Mouse (Mus musculus) hindbrain, postnatal 0 days (tissue): ENCODE measurements around the gene H1f0. TPM values are rescaled to one million over a fixed set of nuclear protein-coding genes. Genes with fewer than 3 reads are reported as not detected.

Experiments
- ATAC-seq: fragments of 200-750 bp; cut with Nextera tagmentation; 2 replicates; pipeline ENCODE4 v1.8.0; 2017; ENCODE audit warnings: mild to moderate bottlenecking, moderate TSS enrichment, moderate library complexity
- DNase-seq: peaks from one replicate; pipeline ENCODE4 v3.0.0-alpha.2; 2015; ENCODE audit warnings: low spot score
- H3K27ac ChIP-seq: fragments of 300-500 bp; sonication (generic); 2 replicates; pipeline ENCODE4 v1.5.1; 2014; ENCODE audit warnings: mild to moderate bottlenecking
- H3K27me3 ChIP-seq: fragments of 300-500 bp; sonication (generic); 2 replicates; pipeline ENCODE4 v1.6.1; 2014; ENCODE audit warnings: low read length, mixed read lengths; ENCODE audit not compliant: insufficient read depth
- H3K36me3 ChIP-seq: fragments of 300-500 bp; sonication (generic); 2 replicates; pipeline ENCODE4 v1.6.1; 2014; ENCODE audit warnings: low read length, mixed read lengths; ENCODE audit not compliant: insufficient read depth
- H3K4me1 ChIP-seq: fragments of 300-500 bp; sonication (generic); 2 replicates; pipeline ENCODE4 v1.6.1; 2014; ENCODE audit warnings: antibody characterized with exemption, low read length, mixed read lengths; ENCODE audit not compliant: insufficient read depth
- H3K4me2 ChIP-seq: fragments of 300-500 bp; sonication (generic); 2 replicates; pipeline ENCODE4 v1.6.1; 2014; ENCODE audit warnings: low read depth, mild to moderate bottlenecking, low read length, moderate library complexity, mixed read lengths
- H3K4me3 ChIP-seq: fragments of 300-500 bp; sonication (generic); 2 replicates; pipeline ENCODE4 v1.5.1; 2014; ENCODE audit warnings: low read length
- H3K9ac ChIP-seq: fragments of 300-500 bp; sonication (generic); replicated peaks from 2 replicates; pipeline ENCODE4 v1.6.1; 2014; ENCODE audit warnings: mild to moderate bottlenecking, low read length, moderate library complexity, mixed read lengths
- H3K9me3 ChIP-seq: fragments of 300-500 bp; sonication (generic); 2 replicates; pipeline ENCODE4 v1.6.1; 2016; ENCODE audit warnings: low read length, mixed read lengths
- CTCF ChIP-seq: IDR thresholded peaks from 2 replicates; pipeline ENCODE4 v1.5.1; 2016; ENCODE audit warnings: antibody characterized with exemption, control low read depth, low read depth
- WGBS: fragments of 180-500 bp; shearing (Covaris S2); extraction: QIAGEN DNeasy Blood & Tissue Kit; methylation state at CpG from one replicate; pipeline ENCODE4 v1.1.7; 2014; 5-methylcytosine and 5-hydroxymethylcytosine counted together
- polyA plus RNA-seq: library from polyadenylated mRNA; unstranded; fragments of >200 nt; fragmentation: Nextera tagmentation; extraction: Ambion mirVana; gene quantifications from 2 replicates; pipeline ENCODE4 v1.2.1, GENCODE M21; 2015
- total RNA-seq: library from RNA; depleted of rRNA; stranded (reverse); fragments of >200 nt; gene quantifications from 2 replicates; pipeline ENCODE4 v1.2.3, GENCODE M21; 2014

The H1f0 gene
- total and polyA plus RNA-seq, 2 experiments from 2014 or later = 211 to 259 TPM

DNA sequence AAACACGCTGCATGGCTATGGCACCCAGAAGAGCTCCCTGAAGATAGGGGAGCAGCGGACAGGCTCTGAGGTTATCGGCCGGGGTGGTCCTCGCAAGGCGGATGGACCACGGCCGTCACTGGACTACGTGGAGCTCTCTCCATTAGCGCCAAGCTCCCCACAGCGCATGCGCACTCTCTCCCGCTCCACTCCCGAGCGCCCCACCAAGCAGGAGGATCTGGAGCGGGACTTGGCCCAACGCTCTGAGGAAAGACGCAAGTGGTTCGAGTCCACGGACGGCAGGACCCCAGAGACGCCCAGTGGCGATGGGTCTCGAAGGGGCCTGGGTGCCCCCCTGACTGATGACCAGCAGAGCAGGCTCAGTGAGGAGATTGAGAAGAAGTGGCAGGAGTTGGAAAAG lies 35.3 kb upstream of the H1f0 start:
- Histone ChIP-seq H3K4me2 (no peak overlapping the region), H3K9me3 (no peaks in the 10 kb centered on the region), H3K36me3 (peaks cover 47% of the 10 kb centered on the region), H3K4me1 (no peaks in the 10 kb centered on the region; the same call in 1 of the 2 replicates), H3K4me3 (no peak overlapping the region), H3K27me3 (no peaks in the 10 kb centered on the region), H3K27ac (no peak overlapping the region), H3K9ac (no peak overlapping the region)
- 93% methylated on average over 24 of the region's 24 CpGs for WGBS
- no peak for TF ChIP-seq CTCF
- ATAC-seq (no peak), DNase-seq (no peak)

DNA sequence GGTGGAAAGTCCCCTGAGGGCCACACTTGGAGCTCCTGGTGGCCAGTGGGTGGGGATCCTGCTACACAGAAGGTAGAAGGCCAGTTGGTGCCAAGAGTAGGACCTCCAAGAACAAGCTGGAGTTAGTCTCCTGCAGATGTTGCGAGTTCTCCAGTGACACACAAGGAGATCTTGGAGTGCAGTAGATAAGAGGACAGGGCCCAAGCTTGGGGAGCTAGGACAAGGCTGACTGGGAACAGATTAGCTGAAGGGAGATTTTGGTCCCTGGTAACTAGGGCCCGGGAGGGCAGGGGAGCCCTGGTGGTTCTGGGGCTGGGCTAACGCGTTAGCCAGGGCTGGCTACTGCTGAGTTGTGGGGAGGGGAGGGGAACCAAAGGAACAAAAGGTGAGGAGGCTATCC lies 32.3 kb upstream of the H1f0 start:
- no peak overlapping the region for H3K9ac ChIP-seq
- H3K4me1 ChIP-seq = no peaks in the 10 kb centered on the region
- TF ChIP-seq CTCF = no peak
- H3K36me3 ChIP-seq = peaks cover 38% of the 10 kb centered on the region
- no peaks in the 10 kb centered on the region for H3K9me3 ChIP-seq
- H3K4me2 ChIP-seq = no peak overlapping the region
- no peak for ATAC-seq
- H3K4me3 ChIP-seq = no peak overlapping the region
- H3K27me3 ChIP-seq = no peaks in the 10 kb centered on the region
- H3K27ac ChIP-seq = no peak overlapping the region
- WGBS = 89% methylated on average over 4 of the region's 4 CpGs
- DNase-seq = no peak

DNA sequence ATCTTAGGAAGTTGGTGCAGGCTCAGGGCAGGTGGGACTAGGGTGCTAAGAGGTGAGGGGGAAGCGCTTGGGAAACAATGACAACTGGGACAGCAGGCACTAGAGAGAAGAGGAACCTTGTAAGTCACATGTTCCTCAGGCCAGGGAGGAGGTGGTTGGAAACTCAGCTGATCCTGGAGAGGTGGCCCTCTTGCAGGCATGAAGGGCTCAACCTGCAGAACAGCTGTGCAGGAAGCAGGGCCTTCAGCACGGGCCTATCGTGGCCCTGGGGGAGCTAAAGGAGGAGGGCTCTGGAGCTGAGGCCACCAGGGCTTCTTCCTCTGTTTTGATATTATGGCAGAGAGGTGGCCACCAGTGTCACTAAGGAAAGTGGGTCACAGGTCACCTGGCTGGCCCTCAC lies 31.6 kb upstream of the H1f0 start:
- Histone ChIP-seq H3K27me3 (no peaks in the 10 kb centered on the region), H3K36me3 (peaks cover 31% of the 10 kb centered on the region; the same call in 1 of the 2 replicates), H3K9me3 (no peaks in the 10 kb centered on the region), H3K9ac (no peak overlapping the region), H3K4me1 (no peaks in the 10 kb centered on the region), H3K4me2 (no peak overlapping the region), H3K27ac (no peak overlapping the region), H3K4me3 (no peak overlapping the region)
- no peak for ATAC-seq
- DNase-seq = no peak
- WGBS = 91% methylated on average over 3 of the region's 3 CpGs
- no peak for TF ChIP-seq CTCF

DNA sequence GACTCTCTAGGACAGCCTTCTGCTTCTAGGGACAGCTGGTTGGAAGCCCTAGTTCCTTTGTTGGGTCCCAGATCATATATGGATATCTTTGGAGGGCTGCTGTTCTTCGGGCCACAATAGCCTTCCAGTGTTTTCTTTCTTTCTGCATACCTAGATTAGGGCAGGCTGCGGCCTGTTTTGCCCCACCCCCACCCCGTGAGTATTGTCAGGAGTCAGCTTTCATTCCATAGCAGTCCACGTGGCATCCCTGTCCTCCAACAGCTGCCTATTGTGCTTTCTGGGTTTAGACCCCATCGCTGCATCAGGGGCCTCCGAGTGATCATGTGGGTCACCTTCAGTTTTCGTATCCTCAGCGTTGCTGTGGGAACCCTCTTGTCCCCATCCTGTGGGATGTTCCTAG lies 29.9 kb upstream of the H1f0 start:
- H3K36me3 ChIP-seq = peaks cover 18% of the 10 kb centered on the region; the same call in 1 of the 2 replicates
- H3K27me3 ChIP-seq = no peaks in the 10 kb centered on the region
- 74% methylated on average over 8 of the region's 8 CpGs for WGBS
- H3K27ac ChIP-seq = no peak overlapping the region
- H3K4me2 ChIP-seq = no peak overlapping the region
- no peak overlapping the region for H3K9ac ChIP-seq
- H3K9me3 ChIP-seq = no peaks in the 10 kb centered on the region
- TF ChIP-seq CTCF = no peak
- H3K4me3 ChIP-seq = no peak overlapping the region
- no peak for DNase-seq
- H3K4me1 ChIP-seq = no peaks in the 10 kb centered on the region
- no peak for ATAC-seq

DNA sequence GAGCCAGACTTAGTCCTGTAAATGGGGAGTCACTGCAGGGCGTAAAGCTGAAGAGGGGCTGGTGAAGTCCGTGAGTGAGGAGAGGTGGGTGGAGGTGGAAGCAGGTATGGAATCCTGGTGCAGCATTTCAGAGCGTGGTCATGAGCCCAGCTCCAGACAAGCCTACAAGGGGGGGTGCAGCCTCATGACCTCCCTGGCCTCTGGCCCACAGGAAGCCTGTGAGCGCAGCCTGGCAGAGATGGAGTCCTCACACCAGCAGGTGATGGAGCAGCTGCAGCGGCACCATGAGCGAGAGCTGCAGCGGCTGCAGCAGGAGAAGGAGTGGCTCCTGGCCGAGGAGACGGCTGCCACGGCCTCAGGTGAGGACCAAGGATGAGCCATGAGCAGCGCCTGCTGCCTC lies 28.7 kb upstream of the H1f0 start:
- DNase-seq (no peak), ATAC-seq (0 out of 2 replicates have a peak, but pooled peaks have one; percentile 28)
- no peak overlapping the region for H3K4me3 ChIP-seq
- H3K4me2 ChIP-seq = no peak overlapping the region
- WGBS = 72% methylated on average over 11 of the region's 11 CpGs
- no peaks in the 10 kb centered on the region for H3K9me3 ChIP-seq
- TF ChIP-seq CTCF = no peak
- H3K9ac ChIP-seq = no peak overlapping the region
- no peaks in the 10 kb centered on the region for H3K27me3 ChIP-seq
- H3K27ac ChIP-seq = no peak overlapping the region
- 0 out of 2 replicates have a peak, but pooled peaks cover 11% of the 10 kb centered on the region for H3K36me3 ChIP-seq
- no peaks in the 10 kb centered on the region for H3K4me1 ChIP-seq

DNA sequence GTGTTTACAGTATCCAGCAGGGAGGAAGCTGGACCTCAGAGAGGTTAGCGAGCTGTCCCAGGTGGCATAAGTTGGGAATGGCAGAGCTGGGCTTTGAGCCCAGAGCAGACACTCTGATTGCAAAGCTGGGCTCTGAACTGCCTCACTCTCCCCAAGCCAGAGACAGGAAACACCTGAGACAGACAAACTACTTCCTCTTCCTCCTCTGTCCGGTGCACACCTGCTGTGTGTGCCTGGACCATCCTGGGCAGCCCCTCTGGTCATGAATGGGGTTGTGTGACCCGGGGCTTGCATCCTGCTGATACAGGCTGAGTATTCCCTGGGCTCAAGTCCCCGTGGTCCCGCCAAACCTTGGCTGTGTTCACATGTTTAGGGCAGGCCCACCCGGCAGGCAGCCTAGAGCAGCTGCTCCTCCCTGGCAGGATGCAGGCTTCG lies 27.9 kb upstream of the H1f0 start:
- peak overlapping the region; percentile 54; the same call in 1 of the 2 replicates for H3K27ac ChIP-seq
- DNase-seq (no peak), ATAC-seq (no peak)
- H3K9ac ChIP-seq = no peak overlapping the region
- no peak for TF ChIP-seq CTCF
- 62% methylated on average over 7 of the region's 7 CpGs for WGBS
- H3K4me2 ChIP-seq = no peak overlapping the region
- no peaks in the 10 kb centered on the region for H3K27me3 ChIP-seq
- no peaks in the 10 kb centered on the region for H3K9me3 ChIP-seq
- no peaks in the 10 kb centered on the region for H3K4me1 ChIP-seq
- H3K36me3 ChIP-seq = peaks cover 11% of the 10 kb centered on the region; the same call in 1 of the 2 replicates
- no peak overlapping the region for H3K4me3 ChIP-seq

DNA sequence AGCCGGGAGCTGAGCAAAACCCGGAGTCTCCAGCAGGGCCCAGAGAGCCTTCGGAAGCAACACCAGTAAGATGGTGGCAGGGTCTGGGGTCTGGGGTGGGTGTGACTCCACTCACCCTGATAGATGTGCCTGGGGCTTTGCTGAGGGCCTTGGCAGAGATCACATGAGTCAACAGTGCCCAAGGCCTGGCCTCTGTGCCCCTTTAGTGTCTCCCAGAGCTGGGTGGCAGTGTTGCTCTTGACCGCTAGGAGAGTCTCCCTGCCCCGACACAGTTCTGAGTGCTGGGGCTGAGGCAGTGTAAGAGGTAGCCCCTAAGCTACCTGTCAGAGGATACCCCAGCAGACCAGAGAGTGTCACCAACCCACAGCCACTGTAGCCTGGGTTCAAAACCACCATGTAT lies 26.7 kb upstream of the H1f0 start:
- no peaks in the 10 kb centered on the region for H3K27me3 ChIP-seq
- no peak overlapping the region for H3K27ac ChIP-seq
- peaks cover 11% of the 10 kb centered on the region; the same call in 1 of the 2 replicates for H3K36me3 ChIP-seq
- H3K9ac ChIP-seq = no peak overlapping the region
- no peak overlapping the region for H3K4me3 ChIP-seq
- TF ChIP-seq CTCF = no peak
- ATAC-seq (no peak), DNase-seq (no peak)
- 92% methylated on average over 5 of the region's 5 CpGs for WGBS
- H3K4me1 ChIP-seq = no peaks in the 10 kb centered on the region
- no peak overlapping the region for H3K4me2 ChIP-seq
- H3K9me3 ChIP-seq = no peaks in the 10 kb centered on the region
